Mouse (Mus musculus) mouse embryonic stem cell (cell line): ENCODE data around the gene Cxcl12.

Experiments used
- in situ Hi-C, 2 experiments: fragments of 300-500 bp; cut with MboI; formaldehyde crosslinking; loops; 1 replicate in 1 of 2; 3 replicates in 1 of 2; pipeline ENCODE4 v1.14.3; 2019 to 2020; ENCODE audit warnings: low sequenced_read_pairs in 2 of 2, low pct_unique_long_range_greater_than_20kb in 1 of 2, mixed read lengths in 1 of 2; ENCODE audit not compliant: unreplicated experiment in 1 of 2

The Cxcl12 gene

DNA sequence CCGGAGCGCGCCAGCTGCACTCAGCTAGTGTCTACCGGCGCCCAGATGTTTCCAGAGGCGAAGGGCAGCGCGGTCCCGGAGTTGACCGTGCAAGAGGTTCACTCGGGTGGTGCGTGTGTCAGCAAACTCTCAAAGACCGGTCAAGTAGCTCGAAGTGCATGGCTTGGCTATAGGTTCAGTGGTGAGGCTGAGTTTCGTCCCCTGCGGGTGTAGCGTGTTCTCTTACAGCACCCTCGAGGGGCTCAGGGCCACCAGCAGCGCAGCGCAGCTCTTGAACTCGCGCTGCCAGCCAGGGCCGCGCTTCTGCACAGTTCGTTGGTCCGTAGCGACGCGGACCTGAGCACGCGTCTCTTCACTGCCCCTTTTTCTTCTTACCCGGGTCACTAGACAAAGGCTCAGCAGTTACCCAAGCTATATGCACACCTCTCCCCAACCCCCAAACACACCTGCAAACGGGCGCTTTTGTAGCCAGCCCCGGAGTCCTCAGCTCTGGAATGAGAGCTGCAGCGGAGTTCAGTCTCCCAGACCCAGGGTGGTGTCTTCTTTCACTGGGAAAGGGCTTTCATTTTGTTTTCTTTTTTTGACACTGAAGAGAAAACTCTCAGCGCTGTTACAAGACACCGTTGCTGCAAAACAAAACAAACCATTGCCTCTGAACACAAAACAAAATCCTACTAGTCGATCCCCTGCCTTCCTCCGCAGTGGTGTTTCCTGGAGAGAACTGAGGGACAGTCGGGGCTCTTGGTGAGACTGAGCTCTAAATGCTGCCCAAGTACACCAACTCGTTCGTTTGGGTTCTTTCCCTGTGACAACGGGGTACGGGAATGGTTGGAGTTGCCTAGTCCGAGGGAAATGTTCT lies 945 bp downstream of the Cxcl12 start:
- in situ Hi-C loops = loop anchor here (10.0 to 25.0 kb wide), 3 partner anchors 493 to 668 kb away; partner anchors contain the start of gene Zfp637 (in 1 of the 2)

- in situ Hi-C loops = loop anchor here (10.0 to 25.0 kb wide), 3 partner anchors 492 to 667 kb away; partner anchors contain the start of gene Zfp637 (in 1 of the 2)
Measured at GRCm38 (mm10) chr6:117169910-117170747, 1.8 kb downstream of the Cxcl12 start.

- in situ Hi-C loops = loop anchor here (25.0 kb wide), 2 partner anchors 490 to 665 kb away; partner anchors contain the start of gene Zfp637 (in 1 of the 2)
Measured at GRCm38 (mm10) chr6:117172358-117172757, 4.0 kb downstream of the Cxcl12 start.

DNA sequence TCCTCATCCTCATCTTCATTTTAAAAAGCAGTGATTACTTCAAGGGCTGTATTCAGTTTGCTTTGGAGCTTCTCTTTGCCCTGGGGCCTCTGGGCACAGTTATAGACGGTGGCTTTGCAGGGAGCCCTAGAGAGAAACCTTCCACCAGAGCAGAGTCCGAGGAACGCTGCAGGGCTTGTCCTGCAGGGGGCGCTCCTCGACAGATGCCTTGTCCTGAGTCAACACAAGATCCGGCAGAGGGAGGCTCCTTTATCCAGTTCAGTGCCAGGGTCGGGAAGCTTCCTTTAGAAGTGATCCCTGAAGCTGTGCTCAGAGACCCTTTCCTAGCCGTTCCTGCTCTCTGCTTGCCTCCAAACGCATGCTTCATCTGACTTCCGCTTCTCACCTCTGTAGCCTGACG lies 5.5 kb downstream of the Cxcl12 start:
- in situ Hi-C loops = loop anchor here (25.0 kb wide), 2 partner anchors 488 to 663 kb away; partner anchors contain the start of gene Zfp637 (in 1 of the 2)

DNA sequence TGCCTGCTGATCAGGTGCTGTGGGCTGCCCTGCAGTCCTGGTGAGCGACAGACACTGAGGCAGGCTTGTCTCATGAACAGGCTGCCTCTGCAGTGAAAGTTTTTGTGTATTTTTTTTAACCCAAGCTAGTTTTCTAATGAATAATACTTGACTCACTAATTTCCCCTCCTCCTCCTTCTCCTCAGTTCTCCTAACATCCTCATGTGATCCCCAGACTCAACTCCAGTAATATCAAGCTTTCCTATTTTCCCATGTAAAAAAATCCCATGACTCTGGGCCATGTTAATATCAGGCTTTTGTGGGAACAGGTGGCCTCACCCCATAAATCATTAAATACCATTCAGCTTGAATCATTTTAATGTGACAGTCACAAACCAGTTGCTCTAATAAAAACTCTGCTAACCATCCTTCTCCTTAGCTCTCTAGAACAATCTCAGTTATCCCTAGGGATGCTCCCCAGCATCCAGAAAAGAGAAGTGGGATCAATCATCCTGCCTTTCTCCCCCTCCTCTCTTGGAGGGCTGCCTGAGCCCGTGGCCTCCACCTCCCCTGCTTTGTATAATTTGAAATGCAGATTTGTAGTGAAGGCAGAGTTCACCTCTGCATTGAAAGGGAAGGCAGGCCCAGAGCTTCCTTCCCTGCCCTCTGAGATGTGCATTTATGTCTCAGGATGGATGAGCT lies 6.9 kb downstream of the Cxcl12 start:
- in situ Hi-C loops = no loop called here

GRCm38 (mm10) chr6:117176406-117176805 lies 8.1 kb downstream of the Cxcl12 start:
- in situ Hi-C loops = no loop called here

- in situ Hi-C loops = no loop called here
Measured at GRCm38 (mm10) chr6:117180303-117180702, 12.0 kb downstream of the Cxcl12 start.

GRCm38 (mm10) chr6:117185381-117185780 lies 17.0 kb downstream of the Cxcl12 start:
- in situ Hi-C loops = no loop called here

GRCm38 (mm10) chr6:117190453-117190852 lies 22.1 kb downstream of the Cxcl12 start:
- in situ Hi-C loops = no loop called here

DNA sequence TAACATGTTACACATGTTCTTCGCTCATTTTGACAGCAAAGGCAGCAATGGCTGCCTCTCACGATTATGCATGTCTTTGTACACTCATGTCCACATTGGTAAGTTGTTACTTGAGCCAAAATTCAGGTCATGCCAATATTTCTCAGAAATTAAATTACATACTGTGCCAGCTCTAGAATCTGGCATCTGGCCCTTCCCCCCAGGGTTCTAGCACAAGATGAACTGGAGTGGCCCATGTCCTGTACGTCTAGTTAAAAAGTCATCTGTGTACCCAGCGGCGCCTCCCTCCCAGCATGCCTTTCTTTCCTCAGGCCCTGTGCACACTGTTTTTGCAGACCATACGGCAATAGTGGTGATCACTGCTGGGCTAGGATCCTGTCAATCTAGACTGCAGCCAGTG lies 23.4 kb downstream of the Cxcl12 start:
- in situ Hi-C loops = no loop called here

GRCm38 (mm10) chr6:117192678-117193077 lies 24.3 kb downstream of the Cxcl12 start:
- in situ Hi-C loops = no loop called here

DNA sequence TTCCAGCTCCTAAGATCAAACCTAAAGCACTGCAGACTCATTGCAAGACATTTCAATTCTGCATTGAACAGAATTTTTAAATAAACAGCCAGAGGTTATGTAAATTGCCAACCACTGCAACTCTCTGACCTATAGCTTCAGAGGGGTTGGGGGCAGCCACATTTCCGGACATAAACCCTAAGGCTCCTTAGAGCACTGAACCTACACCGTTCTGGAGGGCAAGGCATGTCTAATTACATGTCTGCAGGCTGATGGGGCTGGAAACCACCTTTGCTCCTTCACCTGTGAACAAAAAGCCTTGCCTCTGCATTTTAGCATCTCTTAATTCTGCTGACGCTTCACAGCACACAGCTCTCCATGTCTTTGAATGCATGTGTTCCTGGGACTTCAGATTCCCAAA lies 26.9 kb downstream of the Cxcl12 start:
- in situ Hi-C loops = no loop called here

DNA sequence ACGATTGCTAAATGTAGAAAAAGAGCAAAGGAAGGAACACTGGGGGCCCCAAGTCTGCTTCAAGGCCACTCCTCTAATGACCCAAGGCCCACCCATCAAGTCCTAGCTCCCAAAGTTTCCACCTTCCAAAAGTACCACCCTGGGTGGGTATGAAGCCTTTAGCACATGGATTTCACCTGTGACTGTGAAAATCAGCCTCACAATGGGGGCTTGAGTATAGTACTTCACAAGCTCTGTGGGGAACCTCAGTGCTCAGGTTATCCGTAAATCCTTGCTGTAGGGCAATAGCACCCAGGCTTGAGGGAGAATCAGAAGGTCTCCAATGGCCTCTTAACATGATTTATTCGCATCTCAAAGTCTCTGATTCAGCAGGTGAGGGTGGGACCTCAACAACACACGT lies 30.5 kb downstream of the Cxcl12 start:
- in situ Hi-C loops = no loop called here

GRCm38 (mm10) chr6:117199718-117200117 lies 31.4 kb downstream of the Cxcl12 start:
- in situ Hi-C loops = no loop called here

GRCm38 (mm10) chr6:117200916-117201315 lies 32.6 kb downstream of the Cxcl12 start:
- in situ Hi-C loops = no loop called here

DNA sequence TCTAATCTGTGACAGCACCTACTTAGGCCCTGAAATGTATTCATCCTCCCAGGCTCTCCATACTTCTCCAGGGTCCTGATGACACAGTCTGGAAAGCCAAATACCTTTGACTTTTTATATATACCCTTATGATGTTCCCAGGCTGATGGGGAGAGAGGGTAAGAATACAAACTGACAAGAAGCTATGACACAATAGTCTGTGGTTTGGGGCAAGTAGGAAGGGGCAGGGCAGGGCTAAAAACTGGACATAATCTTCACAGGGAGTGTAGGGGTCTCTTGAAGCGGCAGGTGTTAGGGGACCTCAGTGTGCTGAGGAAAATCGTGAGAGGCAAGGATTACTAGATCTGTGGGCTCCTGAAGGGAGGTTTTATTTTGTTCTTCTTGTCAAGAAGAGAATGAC lies 33.1 kb downstream of the Cxcl12 start:
- in situ Hi-C loops = no loop called here

- in situ Hi-C loops = no loop called here
Measured at GRCm38 (mm10) chr6:117201859-117202258, 33.5 kb downstream of the Cxcl12 start.

- in situ Hi-C loops = no loop called here
Measured at GRCm38 (mm10) chr6:117202856-117203400, 34.6 kb downstream of the Cxcl12 start.
